Mouse (Mus musculus): ENCODE measurements around the gene Hipk2.
A peak's percentile ranks its signal among the peaks of the same experiment; 100 is the strongest.
"Not testable (repeated sequence)": the region's sequence is repeated elsewhere in the genome, so short reads cannot be mapped to it uniquely, and the experiment has no call there.

Hipk2 gene

GRCm38 (mm10) chr6:38703526-38703925, 172.4 kb downstream of the Hipk2 start:
- no peak for DNase-seq (ENCODE audit: low read depth, low spot score)

GRCm38 (mm10) chr6:38702810-38703399, 173.1 kb downstream of the Hipk2 start:
- no peak for DNase-seq (ENCODE audit: low read depth, low spot score)

- no peak for DNase-seq (ENCODE audit: low read depth, low spot score)
Measured at GRCm38 (mm10) chr6:38701421-38701820, 174.5 kb downstream of the Hipk2 start.

GRCm38 (mm10) chr6:38698233-38698889, 177.6 kb downstream of the Hipk2 start:
- DNase-seq (ENCODE audit: low read depth, low spot score): no peak

GRCm38 (mm10) chr6:38696570-38696969, 179.4 kb downstream of the Hipk2 start:
- DNase-seq (ENCODE audit: low read depth, low spot score): no peak

GRCm38 (mm10) chr6:38695380-38696054, 180.4 kb downstream of the Hipk2 start:
- peak; percentile 51 for DNase-seq (ENCODE audit: low read depth, low spot score)

GRCm38 (mm10) chr6:38692556-38692955, 183.4 kb downstream of the Hipk2 start:
- no peak for DNase-seq (ENCODE audit: low read depth, low spot score)

GRCm38 (mm10) chr6:38691052-38691451, 184.9 kb downstream of the Hipk2 start:
- no peak for DNase-seq (ENCODE audit: low read depth, low spot score)

GRCm38 (mm10) chr6:38690615-38691014, 185.3 kb downstream of the Hipk2 start:
- no peak for DNase-seq (ENCODE audit: low read depth, low spot score)

- DNase-seq (ENCODE audit: low read depth, low spot score): no peak
Measured at GRCm38 (mm10) chr6:38688841-38689240, 187.1 kb downstream of the Hipk2 start.

- no peak for DNase-seq (ENCODE audit: low read depth, low spot score)
Measured at GRCm38 (mm10) chr6:38687216-38687615, 188.7 kb downstream of the Hipk2 start.

GRCm38 (mm10) chr6:38682532-38682931, 193.4 kb downstream of the Hipk2 start:
- no peak for DNase-seq (ENCODE audit: low read depth, low spot score)

GRCm38 (mm10) chr6:38677629-38678028, 198.3 kb downstream of the Hipk2 start:
- DNase-seq (ENCODE audit: low read depth, low spot score): no peak

- no peak for DNase-seq (ENCODE audit: low read depth, low spot score)
Measured at GRCm38 (mm10) chr6:38676723-38677122, 199.2 kb downstream of the Hipk2 start.

GRCm38 (mm10) chr6:38676217-38676616, 199.7 kb downstream of the Hipk2 start:
- DNase-seq (ENCODE audit: low read depth, low spot score): no peak

GRCm38 (mm10) chr6:38672011-38672410, 204.0 kb downstream of the Hipk2 start:
- no peak for DNase-seq (ENCODE audit: low read depth, low spot score)

GRCm38 (mm10) chr6:38671270-38671669, 204.7 kb downstream of the Hipk2 start:
- DNase-seq (ENCODE audit: low read depth, low spot score): no peak

GRCm38 (mm10) chr6:38670488-38670887, 205.5 kb downstream of the Hipk2 start:
- DNase-seq (ENCODE audit: low read depth, low spot score): not testable (repeated sequence)

GRCm38 (mm10) chr6:38669580-38669979, 206.4 kb downstream of the Hipk2 start:
- no peak for DNase-seq (ENCODE audit: low read depth, low spot score)

- no peak for DNase-seq (ENCODE audit: low read depth, low spot score)
Measured at GRCm38 (mm10) chr6:38662714-38663615, 213.0 kb downstream of the Hipk2 start, which contains the start of gene Clec2l. Clec2l (plus strand) TSS chr6:38663069.

GRCm38 (mm10) chr6:38661626-38662025, 214.3 kb downstream of the Hipk2 start:
- no peak for DNase-seq (ENCODE audit: low read depth, low spot score)

All from brain, embryonic 18.5 days (tissue).